Mouse (Mus musculus) limb, embryonic 14.5 days (tissue): ENCODE results near the gene Hoxb5. TPM values are rescaled to one million over a fixed set of nuclear protein-coding genes. Genes with fewer than 3 reads are reported as not detected.

ENCODE experiments used
- ATAC-seq: fragments of 200-750 bp; cut with Nextera tagmentation; 2 replicates; pipeline ENCODE4 v1.8.0; 2017; ENCODE audit warnings: low read depth, moderate number of reproducible peaks, moderate TSS enrichment; ENCODE audit not compliant: low FRiP score
- DNase-seq: peaks from one replicate; pipeline ENCODE4 v3.0.0-alpha.2; 2015; ENCODE audit warnings: low spot score
- H3K27ac ChIP-seq: fragments of 300-500 bp; sonication (generic); replicated peaks from 2 replicates; pipeline ENCODE4 v1.5.1; 2014; ENCODE audit warnings: low read depth, mild to moderate bottlenecking, low read length, moderate library complexity, mixed read lengths
- H3K27me3 ChIP-seq: fragments of 300-500 bp; sonication (generic); 2 replicates; pipeline ENCODE4 v1.6.1; 2014; ENCODE audit warnings: low read length, mixed read lengths; ENCODE audit not compliant: control insufficient read depth, insufficient read depth
- H3K36me3 ChIP-seq: fragments of 300-500 bp; sonication (generic); 2 replicates; pipeline ENCODE4 v1.6.1; 2014; ENCODE audit warnings: mild to moderate bottlenecking, low read length, moderate library complexity, mixed read lengths; ENCODE audit not compliant: control insufficient read depth, insufficient read depth
- H3K4me1 ChIP-seq: fragments of 300-500 bp; sonication (generic); 2 replicates; pipeline ENCODE4 v1.6.1; 2014; ENCODE audit warnings: antibody characterized with exemption, low read length, mixed read lengths; ENCODE audit not compliant: control insufficient read depth, insufficient read depth
- H3K4me2 ChIP-seq: fragments of 300-500 bp; sonication (generic); replicated peaks from 2 replicates; pipeline ENCODE4 v1.6.1; 2014; ENCODE audit warnings: low read depth, mild to moderate bottlenecking, low read length, moderate library complexity; ENCODE audit not compliant: severe bottlenecking
- H3K4me3 ChIP-seq: fragments of 300-500 bp; sonication (generic); replicated peaks from 2 replicates; pipeline ENCODE4 v1.5.1; 2014; ENCODE audit warnings: low read length
- H3K9ac ChIP-seq: fragments of 300-500 bp; sonication (generic); 2 replicates; pipeline ENCODE4 v1.6.1; 2014; ENCODE audit warnings: mild to moderate bottlenecking, low read depth, low read length, moderate library complexity; ENCODE audit not compliant: severe bottlenecking
- H3K9me3 ChIP-seq: fragments of 300-500 bp; sonication (generic); 2 replicates; pipeline ENCODE4 v1.6.1; 2016; ENCODE audit warnings: low read length; ENCODE audit not compliant: control insufficient read depth
- POLR2A ChIP-seq: fragments of 200-500 bp; IDR thresholded peaks from 2 replicates; pipeline ENCODE4 v1.8.0; 2012; ENCODE audit warnings: inconsistent platforms, mild to moderate bottlenecking, moderate library complexity, borderline replicate concordance; ENCODE audit not compliant: insufficient read depth, insufficient read length; ENCODE audit errors: extremely low read depth
- WGBS: fragments of 180-500 bp; shearing (Covaris S2); extraction: QIAGEN DNeasy Blood & Tissue Kit; methylation state at CpG from one replicate; pipeline ENCODE4 v1.1.7; 2014; 5-methylcytosine and 5-hydroxymethylcytosine counted together
- polyA plus RNA-seq, 2 experiments: library from polyadenylated mRNA; depleted of rRNA in 1 of 2; stranded (reverse) in 1 of 2; unstranded in 1 of 2; fragments of >200 nt; fragmentation: Nextera tagmentation in 1 of 2; extraction: Ambion mirVana in 1 of 2; gene quantifications; 2 replicates each; pipeline versions ENCODE4 v1.2.1 to v1.2.3; 2012 to 2014

The Hoxb5 gene
- polyA plus RNA-seq, 2 experiments = 0.85 to 1.8 TPM

GRCm38 (mm10) chr11:96324965-96325364, 21.8 kb downstream of the Hoxb5 start:
- ATAC-seq (no peak), DNase-seq (no peak)
- Histone ChIP-seq H3K4me3 (no peak overlapping the region), H3K4me1 (no peaks in the 10 kb centered on the region), H3K4me2 (no peak overlapping the region), H3K27ac (no peak overlapping the region), H3K9ac (no peak overlapping the region), H3K36me3 (no peaks in the 10 kb centered on the region), H3K9me3 (no peaks in the 10 kb centered on the region), H3K27me3 (peaks cover 95% of the 10 kb centered on the region)
- no peak for TF ChIP-seq POLR2A
- 21% methylated on average over 8 of the region's 8 CpGs for WGBS

- Histone ChIP-seq H3K4me3 (no peak overlapping the region), H3K27ac (no peak overlapping the region), H3K4me1 (no peaks in the 10 kb centered on the region), H3K36me3 (no peaks in the 10 kb centered on the region), H3K4me2 (0 out of 2 replicates have a peak overlapping the region, but pooled peaks have one; percentile 17), H3K9me3 (no peaks in the 10 kb centered on the region), H3K9ac (no peak overlapping the region), H3K27me3 (peaks cover 95% of the 10 kb centered on the region)
- TF ChIP-seq POLR2A = no peak
- WGBS = 5% methylated on average over 22 of the region's 22 CpGs
- ATAC-seq = no peak
- no peak for DNase-seq
Measured at GRCm38 (mm10) chr11:96325747-96326212, 22.6 kb downstream of the Hoxb5 start.

- Histone ChIP-seq H3K9me3 (no peaks in the 10 kb centered on the region), H3K9ac (no peak overlapping the region), H3K4me1 (no peaks in the 10 kb centered on the region), H3K27ac (no peak overlapping the region), H3K27me3 (peaks cover 95% of the 10 kb centered on the region), H3K36me3 (no peaks in the 10 kb centered on the region), H3K4me3 (no peak overlapping the region), H3K4me2 (no peak overlapping the region)
- WGBS = 15% methylated on average over 12 of the region's 12 CpGs
- ATAC-seq (no peak), DNase-seq (no peak)
- TF ChIP-seq POLR2A = no peak
Measured at GRCm38 (mm10) chr11:96326705-96327104, 23.6 kb downstream of the Hoxb5 start.

- no peak overlapping the region for H3K9ac ChIP-seq
- no peak overlapping the region for H3K4me3 ChIP-seq
- 14% methylated on average over 7 of the region's 7 CpGs for WGBS
- no peaks in the 10 kb centered on the region for H3K9me3 ChIP-seq
- DNase-seq (no peak), ATAC-seq (no peak)
- H3K36me3 ChIP-seq = no peaks in the 10 kb centered on the region
- TF ChIP-seq POLR2A = no peak
- no peak overlapping the region for H3K4me2 ChIP-seq
- H3K27me3 ChIP-seq = peaks cover 95% of the 10 kb centered on the region
- H3K27ac ChIP-seq = no peak overlapping the region
- no peaks in the 10 kb centered on the region for H3K4me1 ChIP-seq
Measured at GRCm38 (mm10) chr11:96327122-96327521, 24.0 kb downstream of the Hoxb5 start.

- DNase-seq (no peak), ATAC-seq (no peak)
- Histone ChIP-seq H3K36me3 (no peaks in the 10 kb centered on the region), H3K4me2 (no peak overlapping the region), H3K9ac (no peak overlapping the region), H3K27me3 (peaks cover 95% of the 10 kb centered on the region), H3K4me3 (no peak overlapping the region), H3K27ac (no peak overlapping the region), H3K4me1 (no peaks in the 10 kb centered on the region), H3K9me3 (no peaks in the 10 kb centered on the region)
- TF ChIP-seq POLR2A = no peak
- 22% methylated on average over 5 of the region's 5 CpGs for WGBS
Measured at GRCm38 (mm10) chr11:96327750-96328149, 24.6 kb downstream of the Hoxb5 start.

GRCm38 (mm10) chr11:96328605-96329004, 25.5 kb downstream of the Hoxb5 start:
- H3K27ac ChIP-seq = no peak overlapping the region
- no peak overlapping the region for H3K4me2 ChIP-seq
- no peak overlapping the region for H3K4me3 ChIP-seq
- H3K9ac ChIP-seq = no peak overlapping the region
- peaks cover 98% of the 10 kb centered on the region for H3K27me3 ChIP-seq
- DNase-seq = no peak
- 14% methylated on average over 8 of the region's 8 CpGs for WGBS
- H3K36me3 ChIP-seq = no peaks in the 10 kb centered on the region
- TF ChIP-seq POLR2A = no peak
- H3K4me1 ChIP-seq = no peaks in the 10 kb centered on the region
- no peak for ATAC-seq
- no peaks in the 10 kb centered on the region for H3K9me3 ChIP-seq
